Mouse (Mus musculus): ENCODE measurements around the gene Sox13. TPM values are rescaled to one million over a fixed set of nuclear protein-coding genes. Genes with fewer than 3 reads are reported as not detected.

Sox13 gene
- total and polyA plus RNA-seq, 3 experiments = 0.34 to 1.4 (median 0.90) TPM

- no peak overlapping the region for H3K27ac ChIP-seq (ENCODE audit: insufficient read depth, low read depth)
- H3K27me3 ChIP-seq (replicated peaks) = peaks cover 54% of the 10 kb centered on the region
- H3K79me2 ChIP-seq (replicated peaks; ENCODE audit: control insufficient read depth, extremely low read depth, insufficient read depth, poor library complexity, severe bottlenecking) = no peaks in the 10 kb centered on the region
- no peak for DNase-seq (ENCODE audit: extremely low read depth)
- no peak overlapping the region for H3K4me3 ChIP-seq (replicated peaks in 1 of 3; ENCODE audit: low read depth in 2 of 3, low read length in 2 of 3, poor library complexity in 1 of 3)
- TF ChIP-seq PAX5 (IDR thresholded peaks at IDR 0.05; ENCODE audit: low read length) = no peak
- no peak for TF ChIP-seq USF2 (conservative IDR thresholded peaks at IDR 0.05; ENCODE audit: low read depth, low read length)
- TF ChIP-seq JUN (IDR thresholded peaks at IDR 0.05; ENCODE audit: insufficient read depth, low read depth, low read length) = no peak
- TF ChIP-seq NRF1 (IDR thresholded peaks at IDR 0.05; ENCODE audit: low read depth, low read length) = no peak
- TF ChIP-seq RCOR1 (conservative IDR thresholded peaks at IDR 0.05; ENCODE audit: low read depth, low read length) = no peak
- no peak for TF ChIP-seq SIN3A (IDR thresholded peaks at IDR 0.05; ENCODE audit: low read length)
- no peak for TF ChIP-seq MEF2A (IDR thresholded peaks at IDR 0.05; ENCODE audit: borderline replicate concordance, low read depth, low read length)
- no peak for TF ChIP-seq MAFK (IDR thresholded peaks at IDR 0.05; ENCODE audit: insufficient replicate concordance, low read length)
- no peak for TF ChIP-seq TCF12 (IDR thresholded peaks at IDR 0.05; ENCODE audit: low read depth, low read length)
- no peak for TF ChIP-seq ZKSCAN1 (IDR thresholded peaks at IDR 0.05; ENCODE audit: borderline replicate concordance, low read depth, low read length)
- TF ChIP-seq JUND (conservative IDR thresholded peaks at IDR 0.05; ENCODE audit: low read depth, low read length) = no peak
- no peak for TF ChIP-seq IRF4 (IDR thresholded peaks at IDR 0.05; ENCODE audit: low read depth, low read length)
- TF ChIP-seq CHD2 (IDR thresholded peaks at IDR 0.05; ENCODE audit: low read length) = no peak
- no peak for TF ChIP-seq USF1 (IDR thresholded peaks at IDR 0.05; ENCODE audit: low read depth, low read length)
- no peak for TF ChIP-seq TBP (conservative IDR thresholded peaks at IDR 0.05; ENCODE audit: low read depth, low read length)
- no peak for TF ChIP-seq RAD21 (IDR thresholded peaks at IDR 0.05; ENCODE audit: low read depth, low read length)
- in situ Hi-C loops (cut with MboI; ENCODE audit: low pct_ligation_motif_present, low pct_unique_long_range_greater_than_20kb, low sequenced_read_pairs) = no loop called here
- H3K4me2 ChIP-seq (ENCODE audit: insufficient read depth, low read depth, poor library complexity, severe bottlenecking) = no peak overlapping the region
- no peaks in the 10 kb centered on the region for H3K36me3 ChIP-seq (replicated peaks in 1 of 2; ENCODE audit: control insufficient read depth in 1 of 2, insufficient read depth in 1 of 2, low read length in 1 of 2)
- dilution Hi-C loops (cut with MboI; ENCODE audit: extremely low pct_ligation_motif_present, extremely low pct_unique_long_range_greater_than_20kb, low sequenced_read_pairs) = no loop called here
- H3K4me1 ChIP-seq (ENCODE audit: control insufficient read depth in 1 of 2, insufficient read depth in 2 of 2) = peaks cover 0 to 2% of the 10 kb centered on the region in 2 experiments; a peak in 2 of 4 replicates
- no peak overlapping the region for H3K9ac ChIP-seq (ENCODE audit: insufficient read depth, low read depth)
- H3K9me3 ChIP-seq (replicated peaks; ENCODE audit: low read length) = no peaks in the 10 kb centered on the region
These were observed 46.9 kb upstream of the Sox13 start for GRCm38 (mm10) chr1:133471086-133471485.

- Histone ChIP-seq H3K27me3 (replicated peaks) (peaks cover 52% of the 10 kb centered on the region), H3K4me3 (replicated peaks in 1 of 3; ENCODE audit: low read depth in 2 of 3, low read length in 2 of 3, poor library complexity in 1 of 3) (no peak overlapping the region), H3K36me3 (replicated peaks in 1 of 2; ENCODE audit: control insufficient read depth in 1 of 2, insufficient read depth in 1 of 2, low read length in 1 of 2) (no peaks in the 10 kb centered on the region), H3K27ac (ENCODE audit: insufficient read depth, low read depth) (no peak overlapping the region), H3K9ac (ENCODE audit: insufficient read depth, low read depth) (no peak overlapping the region), H3K9me3 (replicated peaks; ENCODE audit: low read length) (no peaks in the 10 kb centered on the region), H3K79me2 (replicated peaks; ENCODE audit: control insufficient read depth, extremely low read depth, insufficient read depth, poor library complexity, severe bottlenecking) (no peaks in the 10 kb centered on the region), H3K4me2 (ENCODE audit: insufficient read depth, low read depth, poor library complexity, severe bottlenecking) (no peak overlapping the region), H3K4me1 (ENCODE audit: control insufficient read depth in 1 of 2, insufficient read depth in 2 of 2) (peaks cover 0 to 4% of the 10 kb centered on the region in 2 experiments; a peak in 1 of 4 replicates)
- dilution Hi-C loops (cut with MboI; ENCODE audit: extremely low pct_ligation_motif_present, extremely low pct_unique_long_range_greater_than_20kb, low sequenced_read_pairs) (no loop called here), in situ Hi-C loops (cut with MboI; ENCODE audit: low pct_ligation_motif_present, low pct_unique_long_range_greater_than_20kb, low sequenced_read_pairs) (no loop called here)
- TF ChIP-seq EP300 (IDR thresholded peaks at IDR 0.05; ENCODE audit: low read length) (no peak), USF1 (IDR thresholded peaks at IDR 0.05; ENCODE audit: low read depth, low read length) (no peak), ZNF384 (IDR thresholded peaks at IDR 0.05; ENCODE audit: low read depth, low read length) (no peak), MAFK (IDR thresholded peaks at IDR 0.05; ENCODE audit: insufficient replicate concordance, low read length) (no peak), ZMIZ1 (IDR thresholded peaks at IDR 0.05; ENCODE audit: low read depth, low read length) (no peak), ELF1 (IDR thresholded peaks at IDR 0.05; ENCODE audit: low read depth, low read length) (no peak), ZC3H11A (IDR thresholded peaks at IDR 0.05; ENCODE audit: low read depth, low read length) (no peak), POLR2A (IDR thresholded peaks at IDR 0.05; ENCODE audit: low read depth, low read length) (no peak), UBTF (IDR thresholded peaks at IDR 0.05; ENCODE audit: low read depth, low read length) (no peak), JUND (conservative IDR thresholded peaks at IDR 0.05; ENCODE audit: low read depth, low read length) (no peak)
- DNase-seq (ENCODE audit: extremely low read depth) = no peak
These were observed 46.3 kb upstream of the Sox13 start for GRCm38 (mm10) chr1:133470242-133471025.

All from CH12.LX (cell line).